Mouse (Mus musculus) liver, adult (tissue): ENCODE results near the gene Afp.

ENCODE experiments used
- GATA4 ChIP-seq: IDR thresholded peaks from 2 replicates; pipeline ENCODE4 v1.6.1; 2014; ENCODE audit warnings: mild to moderate bottlenecking, low read length; ENCODE audit not compliant: insufficient replicate concordance

Gene Afp

GRCm38 (mm10) chr5:90492440-90492839, 1.9 kb downstream of the Afp start:
- TF ChIP-seq GATA4 = no peak

- TF ChIP-seq GATA4 = no peak
Measured at GRCm38 (mm10) chr5:90494308-90494707, 3.8 kb downstream of the Afp start.

GRCm38 (mm10) chr5:90499509-90499908, 9.0 kb downstream of the Afp start:
- TF ChIP-seq GATA4 = no peak

GRCm38 (mm10) chr5:90500714-90501113, 10.2 kb downstream of the Afp start:
- TF ChIP-seq GATA4 = no peak

- no peak for TF ChIP-seq GATA4
Measured at GRCm38 (mm10) chr5:90501752-90502151, 11.2 kb downstream of the Afp start.

GRCm38 (mm10) chr5:90504742-90505141, 14.2 kb downstream of the Afp start:
- no peak for TF ChIP-seq GATA4

GRCm38 (mm10) chr5:90506507-90506906, 16.0 kb downstream of the Afp start:
- no peak for TF ChIP-seq GATA4

GRCm38 (mm10) chr5:90507411-90507949, 16.9 kb downstream of the Afp start:
- TF ChIP-seq GATA4 = no peak

- no peak for TF ChIP-seq GATA4
Measured at GRCm38 (mm10) chr5:90509828-90510592, 19.5 kb downstream of the Afp start.

- no peak for TF ChIP-seq GATA4
Measured at GRCm38 (mm10) chr5:90512288-90512955, 21.9 kb downstream of the Afp start.

- TF ChIP-seq GATA4 = no peak
Measured at GRCm38 (mm10) chr5:90515561-90515960, 25.0 kb downstream of the Afp start.

- no peak for TF ChIP-seq GATA4
Measured at GRCm38 (mm10) chr5:90518356-90519100, 28.0 kb downstream of the Afp start, which contains the start of gene Afm. TSS of gene Afm (plus strand) at chr5:90518932.

GRCm38 (mm10) chr5:90551191-90551590, 60.7 kb downstream of the Afp start:
- no peak for TF ChIP-seq GATA4

- no peak for TF ChIP-seq GATA4
Measured at GRCm38 (mm10) chr5:90556052-90556451, 65.5 kb downstream of the Afp start.
